Mouse (Mus musculus) limb, embryonic 14.5 days (tissue): ENCODE results near the gene Zcchc7. TPM values are rescaled to one million over a fixed set of nuclear protein-coding genes. Genes with fewer than 3 reads are reported as not detected.

Source experiments
- ATAC-seq: fragments of 200-750 bp; cut with Nextera tagmentation; 2 replicates; pipeline ENCODE4 v1.8.0; 2017; ENCODE audit warnings: low read depth, moderate number of reproducible peaks, moderate TSS enrichment; ENCODE audit not compliant: low FRiP score
- DNase-seq: peaks from one replicate; pipeline ENCODE4 v3.0.0-alpha.2; 2015; ENCODE audit warnings: low spot score
- H3K27ac ChIP-seq: fragments of 300-500 bp; sonication (generic); replicated peaks from 2 replicates; pipeline ENCODE4 v1.5.1; 2014; ENCODE audit warnings: low read depth, mild to moderate bottlenecking, low read length, moderate library complexity, mixed read lengths
- H3K27me3 ChIP-seq: fragments of 300-500 bp; sonication (generic); 2 replicates; pipeline ENCODE4 v1.6.1; 2014; ENCODE audit warnings: low read length, mixed read lengths; ENCODE audit not compliant: control insufficient read depth, insufficient read depth
- H3K36me3 ChIP-seq: fragments of 300-500 bp; sonication (generic); 2 replicates; pipeline ENCODE4 v1.6.1; 2014; ENCODE audit warnings: mild to moderate bottlenecking, low read length, moderate library complexity, mixed read lengths; ENCODE audit not compliant: control insufficient read depth, insufficient read depth
- H3K4me1 ChIP-seq: fragments of 300-500 bp; sonication (generic); 2 replicates; pipeline ENCODE4 v1.6.1; 2014; ENCODE audit warnings: antibody characterized with exemption, low read length, mixed read lengths; ENCODE audit not compliant: control insufficient read depth, insufficient read depth
- H3K4me2 ChIP-seq: fragments of 300-500 bp; sonication (generic); replicated peaks from 2 replicates; pipeline ENCODE4 v1.6.1; 2014; ENCODE audit warnings: low read depth, mild to moderate bottlenecking, low read length, moderate library complexity; ENCODE audit not compliant: severe bottlenecking
- H3K4me3 ChIP-seq: fragments of 300-500 bp; sonication (generic); replicated peaks from 2 replicates; pipeline ENCODE4 v1.5.1; 2014; ENCODE audit warnings: low read length
- H3K9ac ChIP-seq: fragments of 300-500 bp; sonication (generic); 2 replicates; pipeline ENCODE4 v1.6.1; 2014; ENCODE audit warnings: mild to moderate bottlenecking, low read depth, low read length, moderate library complexity; ENCODE audit not compliant: severe bottlenecking
- H3K9me3 ChIP-seq: fragments of 300-500 bp; sonication (generic); 2 replicates; pipeline ENCODE4 v1.6.1; 2016; ENCODE audit warnings: low read length; ENCODE audit not compliant: control insufficient read depth
- POLR2A ChIP-seq: fragments of 200-500 bp; IDR thresholded peaks from 2 replicates; pipeline ENCODE4 v1.8.0; 2012; ENCODE audit warnings: inconsistent platforms, mild to moderate bottlenecking, moderate library complexity, borderline replicate concordance; ENCODE audit not compliant: insufficient read depth, insufficient read length; ENCODE audit errors: extremely low read depth
- WGBS: fragments of 180-500 bp; shearing (Covaris S2); extraction: QIAGEN DNeasy Blood & Tissue Kit; methylation state at CpG from one replicate; pipeline ENCODE4 v1.1.7; 2014; 5-methylcytosine and 5-hydroxymethylcytosine counted together
- polyA plus RNA-seq, 2 experiments: library from polyadenylated mRNA; depleted of rRNA in 1 of 2; stranded (reverse) in 1 of 2; unstranded in 1 of 2; fragments of >200 nt; fragmentation: Nextera tagmentation in 1 of 2; extraction: Ambion mirVana in 1 of 2; gene quantifications; 2 replicates each; pipeline versions ENCODE4 v1.2.1 to v1.2.3; 2012 to 2014

Zcchc7 gene
- polyA plus RNA-seq, 2 experiments: 35.2 to 39.2 TPM

DNA sequence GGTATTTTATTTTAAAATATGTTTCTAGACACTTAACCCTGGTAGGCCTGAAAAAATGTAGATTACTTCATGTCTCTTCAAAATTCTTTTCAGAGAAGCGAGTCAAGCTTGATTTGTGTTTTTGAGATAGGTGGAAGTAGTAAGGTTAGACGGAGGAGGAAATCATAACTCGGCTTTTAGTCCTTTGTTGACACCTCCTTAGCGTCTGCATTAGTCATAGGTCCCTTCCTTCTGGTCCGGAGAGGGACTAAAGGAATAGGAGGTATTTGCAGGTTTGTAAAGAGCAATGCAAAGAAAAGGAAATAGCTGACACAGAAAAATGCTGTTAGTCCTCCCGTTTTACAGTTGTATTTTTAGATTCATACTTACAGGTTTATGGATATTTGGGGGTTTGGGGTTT lies 135.7 kb downstream of the Zcchc7 start:
- TF ChIP-seq POLR2A: no peak
- Histone ChIP-seq H3K36me3 (peaks cover 3% of the 10 kb centered on the region), H3K9me3 (no peaks in the 10 kb centered on the region), H3K4me2 (no peak overlapping the region), H3K4me3 (no peak overlapping the region), H3K27me3 (no peaks in the 10 kb centered on the region), H3K27ac (no peak overlapping the region), H3K9ac (no peak overlapping the region), H3K4me1 (no peaks in the 10 kb centered on the region)
- no peak for DNase-seq
- 66% methylated on average over 6 of the region's 6 CpGs for WGBS
- ATAC-seq: no peak

DNA sequence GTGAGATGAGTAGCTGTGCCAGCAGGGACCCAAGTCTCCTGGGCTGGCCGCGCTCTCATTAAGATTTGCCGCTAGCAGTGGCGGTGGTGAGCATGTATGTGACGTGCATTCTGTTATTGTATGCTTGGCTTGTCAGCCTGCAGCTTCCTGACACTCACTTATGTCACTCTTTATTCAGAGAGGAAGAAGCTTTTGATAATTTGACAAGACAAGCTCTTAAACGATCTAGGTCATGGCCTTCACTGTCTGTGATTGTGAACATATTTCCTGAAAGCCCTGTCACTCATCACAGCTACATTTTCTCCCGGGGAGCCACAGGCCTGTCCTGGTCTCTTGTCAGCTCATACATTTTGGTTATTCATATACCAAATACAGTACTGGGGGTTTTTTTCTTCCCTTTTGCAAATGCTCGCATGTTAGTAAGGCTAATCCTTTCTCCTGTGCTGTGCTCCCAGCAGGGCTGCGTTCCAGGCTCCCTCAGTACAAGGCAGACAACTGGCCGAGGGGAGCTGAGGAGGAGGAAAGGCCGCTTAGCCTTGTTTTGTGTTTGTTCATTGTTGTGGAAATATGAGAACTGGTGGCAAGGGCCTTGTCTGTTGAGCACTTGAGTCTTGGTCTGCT lies 150.1 kb downstream of the Zcchc7 start:
- H3K36me3 ChIP-seq: no peaks in the 10 kb centered on the region
- ATAC-seq: no peak

DNA sequence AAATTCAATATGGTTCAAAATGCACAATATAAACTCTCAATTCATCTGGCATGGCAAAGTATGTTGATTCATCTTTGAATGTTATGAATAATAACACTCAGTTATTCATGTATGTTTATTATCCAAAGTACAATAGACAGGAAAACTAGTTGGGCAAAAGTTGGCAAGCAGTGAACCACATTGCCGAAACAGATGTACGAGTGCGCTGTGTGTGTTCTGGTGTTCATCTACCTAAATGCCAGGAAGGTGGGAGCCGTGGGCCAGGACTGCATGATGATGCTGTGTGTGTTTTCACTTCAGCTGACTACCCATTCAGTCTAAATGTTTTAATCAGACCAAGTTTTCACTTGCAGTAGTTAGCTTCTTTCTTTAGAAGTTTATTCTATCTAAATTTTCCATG lies 150.7 kb downstream of the Zcchc7 start:
- Histone ChIP-seq H3K4me3 (no peak overlapping the region), H3K27me3 (no peaks in the 10 kb centered on the region), H3K9ac (no peak overlapping the region), H3K9me3 (no peaks in the 10 kb centered on the region), H3K36me3 (no peaks in the 10 kb centered on the region), H3K27ac (no peak overlapping the region), H3K4me1 (0 out of 2 replicates have a peak, but pooled peaks cover 13% of the 10 kb centered on the region), H3K4me2 (no peak overlapping the region)
- TF ChIP-seq POLR2A: no peak
- 44% methylated on average over 4 of the region's 4 CpGs for whole genome bisulfite sequencing
- no peak for ATAC-seq
- DNase-seq: no peak

More for the DNA sequence above, 150.1 kb downstream of the Zcchc7 start:
- Histone ChIP-seq H3K4me2 (no peak overlapping the region), H3K4me1 (0 out of 2 replicates have a peak, but pooled peaks cover 13% of the 10 kb centered on the region), H3K27me3 (no peaks in the 10 kb centered on the region), H3K27ac (no peak overlapping the region), H3K9me3 (no peaks in the 10 kb centered on the region), H3K9ac (no peak overlapping the region), H3K4me3 (no peak overlapping the region)
- 45% methylated on average over 11 of the region's 11 CpGs for WGBS
- no peak for DNase-seq
- TF ChIP-seq POLR2A: no peak

DNA sequence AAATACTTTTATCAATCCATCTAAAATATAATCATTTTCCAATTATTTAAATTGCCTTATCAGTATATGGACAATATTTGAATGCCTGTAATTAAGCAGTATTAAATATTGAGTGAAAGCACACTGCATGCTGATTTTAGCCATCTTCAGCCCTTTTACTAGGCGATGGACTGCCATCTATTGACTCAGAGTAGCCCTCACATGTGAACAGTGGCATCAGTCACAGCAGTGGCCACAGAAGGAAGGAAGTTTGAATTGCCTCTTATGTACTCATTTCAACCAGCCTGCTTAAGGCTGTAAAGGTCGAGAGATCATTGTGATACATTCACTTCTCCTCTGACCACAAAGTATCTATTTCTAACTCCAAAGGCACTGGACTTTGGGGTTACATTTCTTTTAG lies 154.4 kb downstream of the Zcchc7 start:
- Histone ChIP-seq H3K4me1 (0 out of 2 replicates have a peak, but pooled peaks cover 13% of the 10 kb centered on the region), H3K4me2 (no peak overlapping the region), H3K27ac (no peak overlapping the region), H3K36me3 (no peaks in the 10 kb centered on the region), H3K4me3 (no peak overlapping the region), H3K9ac (no peak overlapping the region), H3K27me3 (no peaks in the 10 kb centered on the region), H3K9me3 (no peaks in the 10 kb centered on the region)
- 69% methylated on average over 2 of the region's 2 CpGs for WGBS
- DNase-seq (no peak), ATAC-seq (no peak)
- TF ChIP-seq POLR2A: no peak

DNA sequence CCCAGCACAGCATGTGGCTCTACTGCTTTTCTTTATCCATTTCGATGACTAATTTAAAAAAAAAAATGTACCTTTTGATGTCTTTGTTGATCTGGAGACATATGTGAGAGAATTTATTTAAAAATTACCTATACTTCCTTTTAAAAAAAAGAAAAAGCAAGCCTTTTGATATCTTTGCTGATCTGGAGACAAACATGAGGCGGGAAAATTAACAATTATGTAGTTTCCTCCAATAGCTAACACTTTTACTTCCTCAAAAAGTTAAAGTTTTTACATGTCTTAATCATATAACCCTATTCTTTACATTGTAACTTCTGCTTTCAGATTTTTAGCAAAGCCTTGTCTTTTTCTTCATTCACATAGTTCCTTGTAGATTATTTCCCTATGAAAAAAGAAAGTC lies 155.2 kb downstream of the Zcchc7 start:
- no peaks in the 10 kb centered on the region for H3K27me3 ChIP-seq
- ATAC-seq: no peak
- WGBS: 91% methylated on average over 2 of the region's 2 CpGs
- H3K4me3 ChIP-seq: no peak overlapping the region
- no peak for TF ChIP-seq POLR2A
- H3K9ac ChIP-seq: no peak overlapping the region
- no peak for DNase-seq
- 0 out of 2 replicates have a peak, but pooled peaks cover 9% of the 10 kb centered on the region for H3K4me1 ChIP-seq
- H3K9me3 ChIP-seq: no peaks in the 10 kb centered on the region
- H3K27ac ChIP-seq: no peak overlapping the region
- no peak overlapping the region for H3K4me2 ChIP-seq
- no peaks in the 10 kb centered on the region for H3K36me3 ChIP-seq

DNA sequence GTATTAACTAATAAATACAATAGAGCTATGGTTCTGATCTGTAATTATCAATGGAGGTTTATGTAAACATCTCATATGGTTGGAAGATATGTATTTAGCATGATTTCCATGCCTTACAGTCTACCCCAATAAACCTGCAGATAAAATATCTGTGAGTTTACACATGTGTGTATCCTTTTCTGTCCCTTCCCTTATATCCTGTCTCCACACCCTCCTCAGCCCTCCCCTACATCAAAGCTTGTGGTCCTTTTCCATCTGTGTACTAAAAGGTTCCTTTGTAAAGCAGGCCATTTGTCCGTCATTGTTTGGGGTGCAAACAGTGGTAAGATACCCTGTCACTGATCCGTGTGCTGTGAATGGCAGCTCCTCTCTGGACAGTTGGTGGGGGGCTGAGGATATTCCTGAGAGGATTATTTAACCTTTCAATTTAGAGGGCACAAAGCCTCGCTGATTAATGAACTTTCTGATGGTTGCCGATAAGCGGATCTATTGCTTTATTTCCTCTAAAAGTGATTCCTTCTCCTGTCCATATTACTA lies 161.7 kb downstream of the Zcchc7 start:
- Histone ChIP-seq H3K4me1 (no peaks in the 10 kb centered on the region; the same call in 1 of the 2 replicates), H3K27ac (no peak overlapping the region), H3K27me3 (no peaks in the 10 kb centered on the region), H3K4me3 (no peak overlapping the region), H3K9ac (no peak overlapping the region), H3K9me3 (no peaks in the 10 kb centered on the region), H3K4me2 (no peak overlapping the region), H3K36me3 (peaks cover 4% of the 10 kb centered on the region; the same call in 1 of the 2 replicates)
- DNase-seq (no peak), ATAC-seq (no peak)
- no peak for TF ChIP-seq POLR2A
- 83% methylated on average over 5 of the region's 5 CpGs for WGBS
